Mouse (Mus musculus): ENCODE results near the gene Slc48a1. TPM values are rescaled to one million over a fixed set of nuclear protein-coding genes. Genes with fewer than 3 reads are reported as not detected.

The Slc48a1 gene
- total RNA-seq (2021): 100 to 1,000 TPM; 181 to 190 TPM

GRCm38 (mm10) chr15:97778311-97779098, at the start of gene Slc48a1:
TSS of gene Slc48a1 (plus strand) at chr15:97778520.
- DNase-seq (ENCODE audit: low spot score in 2 of 2): no peak
- intact Hi-C loops (cut with DNase I): no loop called here

GRCm38 (mm10) chr15:97728804-97729203, 49.5 kb upstream of the Slc48a1 start:
- intact Hi-C loops (cut with DNase I): no loop called here

GRCm38 (mm10) chr15:97730365-97730764, 48.0 kb upstream of the Slc48a1 start:
- intact Hi-C loops (cut with DNase I): no loop called here

More at GRCm38 (mm10) chr15:97728804-97729203, 49.5 kb upstream of the Slc48a1 start:
- peak in 1 of 2 experiments; percentile 67 for DNase-seq (ENCODE audit: low spot score in 2 of 2)

GRCm38 (mm10) chr15:97731111-97731510, 47.2 kb upstream of the Slc48a1 start, which contains the start of gene Endou:
TSS of gene Endou (minus strand) at chr15:97731339.
- DNase-seq (ENCODE audit: low spot score in 2 of 2): no peak
- intact Hi-C loops (cut with DNase I): no loop called here

More at GRCm38 (mm10) chr15:97730365-97730764, 48.0 kb upstream of the Slc48a1 start:
- DNase-seq (ENCODE audit: low spot score in 2 of 2): no peak

- intact Hi-C loops (cut with DNase I): no loop called here
- no peak for DNase-seq (ENCODE audit: low spot score in 2 of 2)
Measured at GRCm38 (mm10) chr15:97731988-97732387, 46.3 kb upstream of the Slc48a1 start.

DNA sequence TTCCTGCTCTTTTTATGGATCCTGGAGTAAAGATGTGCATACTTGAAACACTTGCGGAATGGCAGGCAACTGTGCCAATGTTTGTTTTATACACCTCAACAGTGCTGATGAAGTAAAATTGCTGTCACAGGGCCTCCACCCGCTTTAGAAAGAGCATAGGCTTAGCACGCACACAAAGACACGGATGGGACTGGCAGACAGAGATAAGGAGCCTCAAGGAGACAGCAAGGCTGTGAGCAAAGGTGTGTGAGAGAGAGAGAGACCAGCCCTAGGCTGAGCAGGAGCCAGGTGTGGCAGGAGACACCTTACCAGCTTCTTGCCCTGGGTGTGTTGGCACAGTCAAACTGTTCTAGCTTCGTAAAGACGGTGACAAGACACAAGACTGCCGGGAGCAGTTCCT, 39.4 kb upstream of the Slc48a1 start:
- intact Hi-C loops (cut with DNase I): no loop called here
- DNase-seq (ENCODE audit: low spot score in 2 of 2): no peak

- intact Hi-C loops (cut with DNase I): no loop called here
Measured at GRCm38 (mm10) chr15:97740283-97740732, 38.0 kb upstream of the Slc48a1 start.

DNA sequence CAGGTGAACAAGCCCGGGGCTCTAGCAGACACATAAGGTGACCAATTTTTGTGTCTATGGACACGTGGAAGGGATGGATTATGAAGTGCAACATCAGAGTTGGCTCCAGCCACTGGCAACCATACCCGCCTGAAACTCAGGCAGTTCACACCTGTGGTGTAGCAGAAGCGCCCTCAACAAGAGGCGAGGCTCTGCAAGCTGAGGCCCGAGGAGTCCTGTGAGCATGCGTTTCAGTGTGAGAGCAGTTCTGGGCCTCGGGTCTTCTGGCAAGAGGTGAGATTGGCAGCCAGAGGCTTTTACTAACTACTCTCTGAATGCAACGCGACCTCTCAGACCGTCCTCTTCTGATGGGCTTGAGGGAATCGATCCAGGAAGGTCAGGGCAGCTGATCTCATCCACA, 36.7 kb upstream of the Slc48a1 start:
- intact Hi-C loops (cut with DNase I): no loop called here
- no peak for DNase-seq (ENCODE audit: low spot score in 2 of 2)

More at GRCm38 (mm10) chr15:97740283-97740732, 38.0 kb upstream of the Slc48a1 start:
- no peak for DNase-seq (ENCODE audit: low spot score in 2 of 2)

- no peak for DNase-seq (ENCODE audit: low spot score in 2 of 2)
- intact Hi-C loops (cut with DNase I): no loop called here
Measured at GRCm38 (mm10) chr15:97742074-97742473, 36.2 kb upstream of the Slc48a1 start.

- intact Hi-C loops (cut with DNase I): no loop called here
- no peak for DNase-seq (ENCODE audit: low spot score in 2 of 2)
Measured at GRCm38 (mm10) chr15:97742600-97742999, 35.7 kb upstream of the Slc48a1 start.

DNA sequence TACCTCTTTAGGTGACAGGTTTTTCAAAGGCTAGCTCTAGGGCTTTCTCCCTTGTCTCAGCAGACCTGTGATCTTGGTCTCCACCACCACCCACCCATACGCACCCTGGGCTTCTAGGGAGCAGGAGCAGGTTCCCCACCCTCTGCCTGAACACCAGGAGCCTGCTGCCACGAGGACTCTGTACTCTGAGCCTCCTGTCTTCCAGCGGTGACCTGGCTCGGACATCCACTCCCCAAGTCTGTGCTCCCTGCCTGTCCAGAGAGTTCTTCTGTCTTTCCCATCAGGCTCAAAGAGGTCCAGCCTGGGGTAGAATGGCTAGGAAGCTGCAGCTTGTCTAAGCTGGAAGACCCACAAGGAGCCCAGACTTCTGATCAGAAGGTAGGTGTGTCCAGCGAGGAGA, 35.1 kb upstream of the Slc48a1 start:
- intact Hi-C loops (cut with DNase I): no loop called here
- no peak for DNase-seq (ENCODE audit: low spot score in 2 of 2)

GRCm38 (mm10) chr15:97743961-97744525, 34.3 kb upstream of the Slc48a1 start:
- DNase-seq (ENCODE audit: low spot score in 2 of 2): no peak
- intact Hi-C loops (cut with DNase I): no loop called here

DNA sequence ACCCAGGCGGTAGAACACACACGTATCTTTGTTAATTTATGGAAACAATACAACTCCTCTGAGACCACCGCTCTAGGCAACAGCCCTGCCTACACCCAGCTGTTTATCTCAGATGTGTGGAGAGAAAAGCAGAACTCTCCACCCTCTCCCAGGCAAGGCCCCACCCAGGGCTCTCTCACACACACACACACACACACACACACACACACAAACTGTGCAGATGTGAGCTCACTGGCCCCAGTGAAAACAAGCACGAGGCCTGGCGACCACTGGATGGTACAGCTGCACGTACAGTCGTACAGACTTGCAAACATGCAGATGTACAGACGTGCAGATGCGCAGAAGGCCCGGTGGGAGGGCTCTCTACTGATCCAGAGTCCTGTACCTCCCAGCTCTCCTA, 33.4 kb upstream of the Slc48a1 start:
- intact Hi-C loops (cut with DNase I): no loop called here
- no peak for DNase-seq (ENCODE audit: low spot score in 2 of 2)

DNA sequence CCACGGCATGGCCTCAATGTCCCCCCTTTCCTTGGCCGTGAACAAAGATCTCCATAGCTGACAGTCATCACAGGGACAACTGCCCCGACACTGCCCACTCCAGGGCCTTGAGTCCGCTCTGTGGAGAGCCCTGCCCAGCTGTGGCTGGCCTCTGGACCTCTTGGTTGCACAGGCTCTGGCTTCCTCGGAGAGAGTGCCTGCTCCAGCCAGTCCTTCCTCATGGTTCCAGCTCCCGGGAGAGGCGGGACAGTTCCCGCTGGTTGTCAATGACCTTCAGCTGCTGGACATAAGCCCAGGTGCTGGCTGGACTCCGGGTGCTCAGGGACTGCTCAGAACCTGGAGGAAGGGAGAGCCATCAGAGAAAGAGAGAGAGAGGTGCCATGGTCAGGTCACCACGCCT, 33.0 kb upstream of the Slc48a1 start:
- DNase-seq (ENCODE audit: low spot score in 2 of 2): peak in 1 of 2 experiments; percentile 29

DNA sequence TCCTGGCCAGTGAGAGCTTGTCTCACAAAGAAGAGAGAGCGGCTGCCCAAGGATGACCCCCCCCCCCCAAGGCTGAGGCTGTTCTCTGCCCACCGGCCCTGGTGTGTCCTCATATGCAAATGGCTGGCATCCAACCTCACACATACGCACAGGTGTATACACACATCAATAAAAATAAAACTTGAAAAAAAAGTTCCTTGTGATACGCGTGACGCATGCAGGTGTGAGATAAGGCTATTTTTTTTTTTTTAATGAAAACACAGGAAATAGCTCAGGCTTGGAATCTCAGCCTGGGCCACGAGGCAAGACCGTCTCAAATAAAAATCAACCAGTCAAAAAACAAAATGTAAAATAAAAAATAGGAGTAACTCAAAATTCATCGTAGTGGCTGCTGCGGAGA, 32.0 kb upstream of the Slc48a1 start:
- intact Hi-C loops (cut with DNase I): no loop called here
- no peak for DNase-seq (ENCODE audit: low spot score in 2 of 2)

More for the DNA sequence above, 33.0 kb upstream of the Slc48a1 start:
- intact Hi-C loops (cut with DNase I): no loop called here

DNA sequence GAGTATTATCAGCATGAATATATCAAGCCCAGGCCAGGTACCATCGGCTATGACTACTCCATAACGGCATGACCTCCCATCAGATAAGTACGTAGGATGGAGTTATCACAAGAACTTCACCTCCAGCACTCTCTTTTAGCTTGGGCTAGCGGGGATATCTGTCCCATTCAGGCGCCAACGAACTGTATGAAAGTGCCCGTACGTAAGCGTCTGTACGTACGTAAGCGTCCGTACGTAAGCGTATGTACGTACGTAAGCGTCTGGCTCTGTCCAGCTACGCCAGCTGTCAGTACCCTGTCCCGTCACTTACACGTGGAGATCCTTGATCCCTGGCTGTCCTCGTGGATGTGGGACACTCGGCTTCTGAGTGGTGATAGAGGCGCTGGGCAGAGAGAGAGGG, 31.6 kb upstream of the Slc48a1 start:
- intact Hi-C loops (cut with DNase I): no loop called here
- no peak for DNase-seq (ENCODE audit: low spot score in 2 of 2)

- no peak for DNase-seq (ENCODE audit: low spot score in 2 of 2)
- intact Hi-C loops (cut with DNase I): no loop called here
Measured at GRCm38 (mm10) chr15:97747486-97747885, 30.8 kb upstream of the Slc48a1 start.

GRCm38 (mm10) chr15:97748309-97748708, 30.0 kb upstream of the Slc48a1 start:
- no peak for DNase-seq (ENCODE audit: low spot score in 2 of 2)
- intact Hi-C loops (cut with DNase I): no loop called here

DNA sequence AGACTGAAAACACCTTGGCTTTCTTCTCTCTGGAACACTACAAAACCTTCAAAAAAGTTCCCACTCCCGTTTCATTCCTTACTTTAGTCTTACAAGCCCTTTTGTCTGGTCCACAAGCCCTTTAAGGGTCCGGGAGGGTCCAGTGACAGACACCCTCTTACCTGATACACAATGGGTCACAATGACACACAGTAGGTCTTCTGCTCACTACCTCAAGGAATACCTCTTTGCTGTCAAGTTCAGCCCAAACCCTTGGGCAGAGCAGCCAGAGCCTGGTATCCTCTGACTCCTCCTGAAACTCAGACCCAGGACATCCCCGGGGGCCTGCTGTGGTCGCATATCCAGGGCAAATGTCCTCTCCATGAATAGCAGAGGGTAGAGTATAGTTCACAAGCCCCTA, 29.4 kb upstream of the Slc48a1 start:
- DNase-seq (ENCODE audit: low spot score in 2 of 2): no peak
- intact Hi-C loops (cut with DNase I): no loop called here

DNA sequence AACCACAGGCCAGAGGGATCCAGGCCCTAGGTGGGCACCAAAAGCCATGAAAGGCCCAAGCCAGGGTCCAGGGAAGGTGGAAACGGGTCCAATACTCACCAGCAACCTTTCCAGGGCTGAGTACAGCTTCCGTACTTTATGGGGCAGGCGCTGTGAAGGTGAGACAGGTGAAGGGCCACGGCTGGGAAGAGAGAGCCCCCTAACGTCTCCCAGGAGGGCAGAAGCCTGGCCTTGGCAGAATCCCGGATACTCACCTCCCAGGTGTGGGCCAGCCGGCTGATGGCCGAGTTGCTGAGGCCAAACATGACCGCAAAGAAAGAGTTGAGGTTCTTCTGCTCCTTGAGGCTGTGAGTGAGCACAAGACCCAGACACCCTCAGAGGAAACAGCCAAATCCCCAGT, 28.9 kb upstream of the Slc48a1 start:
- DNase-seq (ENCODE audit: low spot score in 2 of 2): no peak
- intact Hi-C loops (cut with DNase I): no loop called here

GRCm38 (mm10) chr15:97749841-97750240, 28.5 kb upstream of the Slc48a1 start:
- no peak for DNase-seq (ENCODE audit: low spot score in 2 of 2)
- intact Hi-C loops (cut with DNase I): no loop called here
